ENCODE assay signal across 36 mouse cellular contexts in the genomic region with DNA sequence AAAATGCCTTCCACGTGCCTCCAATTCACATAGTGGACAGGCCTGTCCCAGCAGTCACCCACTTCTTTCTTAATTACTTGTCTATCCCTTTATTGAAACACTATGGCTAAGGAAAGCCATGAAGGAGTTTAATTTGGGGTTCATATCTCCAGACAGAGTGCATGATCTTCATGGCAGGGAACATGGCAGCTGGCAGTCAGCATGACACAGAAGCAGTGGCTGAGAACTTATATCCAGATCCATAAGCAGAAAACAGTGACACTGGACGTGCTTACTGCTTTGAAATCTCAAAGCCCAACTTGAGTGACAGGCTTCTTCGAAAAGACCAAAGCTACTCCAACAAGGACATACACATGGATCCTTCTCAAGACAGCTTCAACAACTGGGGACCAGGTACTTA. TPM values are rescaled to one million over a fixed set of nuclear protein-coding genes. Genes with fewer than 3 reads are reported as not detected.
"Had no signal": no experiment of that assay in that cellular context is flagged by ENCODE, and none has a peak within 500 bp of the region (broad histone marks: within the 10 kb centered on the region; RNA-seq: fewer than 3 reads in every experiment).

No protein-coding gene starts in this region.

- H3K4me2 ChIP-seq: heart, embryonic 11.5 days; heart, embryonic 12.5 days; heart, embryonic 13.5 days; heart, embryonic 15.5 days; hindbrain, embryonic 12.5 days; hindbrain, embryonic 13.5 days; hindbrain, embryonic 14.5 days; hindbrain, embryonic 15.5 days; intestine, embryonic 15.5 days; kidney, embryonic 15.5 days had no signal

- H3K4me1 ChIP-seq: heart, embryonic 10.5 days; heart, embryonic 12.5 days; heart, embryonic 13.5 days; heart, embryonic 15.5 days; hindbrain, embryonic 10.5 days; hindbrain, embryonic 12.5 days; hindbrain, embryonic 13.5 days; hindbrain, embryonic 15.5 days; intestine, embryonic 15.5 days; kidney, embryonic 15.5 days had no signal

- DNase-seq: heart, postnatal 10 days; heart, postnatal 14 days; heart, postnatal 36 days; heart, postnatal 4 days; kidney, adult 11 months; kidney, adult 18-20 months; kidney, adult 2 months; kidney, adult 8-10 months; kidney, adult 9 months; kidney, postnatal 10 days; kidney, postnatal 14 days; kidney, postnatal 25 days; kidney, postnatal 36 days; kidney, postnatal 4 days; layer of hippocampus, adult 9-11 months; layer of hippocampus, postnatal 36 days had no signal

- H3K36me3 ChIP-seq: heart, embryonic 10.5 days; heart, embryonic 12.5 days; heart, embryonic 13.5 days; heart, embryonic 15.5 days; hindbrain, embryonic 10.5 days; hindbrain, embryonic 12.5 days; hindbrain, embryonic 13.5 days; hindbrain, embryonic 15.5 days; intestine, embryonic 15.5 days; kidney, embryonic 15.5 days had no signal

- H3K4me3 ChIP-seq: heart, embryonic 10.5 days; heart, embryonic 12.5 days; heart, embryonic 13.5 days; heart, embryonic 15.5 days; hindbrain, embryonic 10.5 days; hindbrain, embryonic 12.5 days; hindbrain, embryonic 13.5 days; hindbrain, embryonic 15.5 days; intestine, embryonic 15.5 days; kidney, embryonic 15.5 days; layer of hippocampus, adult 2 months had no signal

- H3K9ac ChIP-seq: heart, embryonic 12.5 days; heart, embryonic 13.5 days; heart, embryonic 15.5 days; hindbrain, embryonic 12.5 days; hindbrain, embryonic 13.5 days; hindbrain, embryonic 14.5 days; hindbrain, embryonic 15.5 days; intestine, embryonic 15.5 days; kidney, embryonic 15.5 days had no signal

- H3K27me3 ChIP-seq: heart, embryonic 12.5 days; heart, embryonic 13.5 days; heart, embryonic 15.5 days; hindbrain, embryonic 12.5 days; hindbrain, embryonic 13.5 days; hindbrain, embryonic 15.5 days; intestine, embryonic 15.5 days; kidney, embryonic 15.5 days had no signal

- H3K9me3 ChIP-seq: heart, embryonic 10.5 days; heart, embryonic 12.5 days; heart, embryonic 13.5 days; heart, embryonic 15.5 days; hindbrain, embryonic 10.5 days; hindbrain, embryonic 12.5 days; hindbrain, embryonic 13.5 days; hindbrain, embryonic 15.5 days; intestine, embryonic 15.5 days; kidney, embryonic 15.5 days had no signal

- H3K27ac ChIP-seq: heart, embryonic 10.5 days; heart, embryonic 13.5 days; heart, embryonic 15.5 days; hindbrain, embryonic 10.5 days; hindbrain, embryonic 12.5 days; hindbrain, embryonic 13.5 days; hindbrain, embryonic 14.5 days; hindbrain, embryonic 15.5 days; hindbrain, postnatal 0 days; intestine, embryonic 15.5 days; kidney, embryonic 15.5 days; kidney, postnatal 0 days; layer of hippocampus, adult 2 months had no signal

- ATAC-seq: hindbrain, embryonic 16.5 days; hindbrain, postnatal 0 days; inflammation-experienced regulatory T-cells, adult 6 months; intestine, embryonic 15.5 days; intestine, embryonic 16.5 days; intestine, postnatal 0 days had no signal

RNA-seq across cellular contexts. Expression of a gene that starts 10.5 kb away (rescaled TPM):
- total RNA-seq: hematopoietic stem cell, adult 5-6 weeks had no signal
- polyA plus RNA-seq: inflammation-experienced regulatory T-cells, adult 6 months had no signal
